Mouse (Mus musculus): ENCODE measurements around the gene Dlgap4.

Gene Dlgap4

DNA sequence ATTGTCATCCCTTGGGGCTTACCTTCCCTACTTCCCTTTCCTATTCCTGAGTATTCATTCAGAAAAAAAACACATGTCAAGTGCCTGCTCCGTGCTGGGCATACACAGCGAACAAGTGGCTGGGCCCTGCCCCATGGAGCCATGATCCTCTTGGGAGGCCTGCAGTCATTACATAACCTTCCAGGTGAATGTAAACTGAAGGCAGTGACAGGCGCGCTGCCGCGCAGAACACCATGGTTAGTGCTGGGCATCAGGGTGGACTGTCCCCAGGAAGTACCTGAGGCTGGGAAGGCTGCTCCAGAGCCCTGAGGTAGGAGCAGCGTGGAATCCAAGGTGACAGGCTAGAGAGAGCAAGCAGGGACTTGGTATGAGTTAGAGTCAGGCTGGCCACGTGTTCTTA, 7.4 kb downstream of the Dlgap4 start:
- DNase-seq: no peak

DNA sequence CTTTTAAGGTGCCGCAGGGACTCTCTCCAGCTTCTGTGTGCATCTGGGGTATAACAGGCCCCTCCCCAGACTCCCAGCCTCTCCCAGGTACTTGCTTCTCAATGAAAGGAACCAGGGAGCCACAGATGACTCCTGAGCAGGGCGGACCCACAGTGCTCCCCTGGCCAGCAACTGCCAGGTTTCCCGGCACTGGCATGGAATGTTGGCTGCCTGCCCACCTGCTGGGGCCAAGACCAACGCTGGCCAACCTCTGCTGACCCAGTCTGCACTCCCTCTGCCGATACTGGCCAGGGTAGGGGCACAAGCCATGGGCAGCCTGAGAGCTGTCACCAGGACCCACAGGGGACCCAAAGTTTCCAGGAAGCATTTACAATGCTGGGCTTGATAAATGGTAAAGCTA, 7.9 kb downstream of the Dlgap4 start:
- peak; percentile 32 for DNase-seq

DNA sequence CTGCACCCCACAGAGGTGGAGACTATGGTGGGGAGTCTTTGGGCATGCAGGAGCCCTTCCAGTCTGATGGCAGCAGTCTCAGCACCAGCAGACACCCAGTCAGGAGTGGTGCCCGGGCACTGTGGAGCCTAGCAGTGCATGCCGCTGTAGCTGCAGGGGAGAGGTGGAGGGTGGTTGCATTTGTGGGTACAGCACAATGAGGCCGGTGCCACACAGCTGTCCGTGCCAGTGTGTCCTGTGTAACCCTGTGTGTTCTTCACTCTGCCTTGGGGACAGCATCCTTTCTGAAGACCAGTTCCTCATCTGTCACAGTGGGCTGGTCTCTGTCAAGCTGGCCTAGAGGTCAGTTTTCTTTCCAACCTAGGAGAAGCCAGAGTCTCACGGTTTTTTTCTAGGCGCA, 8.7 kb downstream of the Dlgap4 start:
- DNase-seq: no peak

DNA sequence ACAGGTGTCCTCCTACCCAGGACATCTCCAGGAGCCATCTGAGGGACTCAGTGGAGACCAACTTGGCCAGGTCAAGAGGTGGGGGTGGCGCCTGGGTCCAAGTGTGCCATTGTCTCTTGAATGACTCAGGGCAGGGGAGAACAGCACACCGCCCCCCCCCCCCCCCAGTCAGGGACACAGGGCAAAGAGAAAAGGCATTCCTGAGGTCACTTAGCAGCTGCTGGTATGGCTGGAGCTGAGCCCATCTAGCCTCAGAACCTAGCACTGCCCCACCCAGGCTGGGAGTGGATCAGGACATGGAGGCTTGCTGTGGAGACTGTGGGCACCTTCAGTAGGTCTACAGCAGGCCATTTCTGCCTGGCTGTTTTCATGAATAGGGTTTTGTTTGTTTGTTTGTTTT, 9.7 kb downstream of the Dlgap4 start:
- DNase-seq: no peak

DNA sequence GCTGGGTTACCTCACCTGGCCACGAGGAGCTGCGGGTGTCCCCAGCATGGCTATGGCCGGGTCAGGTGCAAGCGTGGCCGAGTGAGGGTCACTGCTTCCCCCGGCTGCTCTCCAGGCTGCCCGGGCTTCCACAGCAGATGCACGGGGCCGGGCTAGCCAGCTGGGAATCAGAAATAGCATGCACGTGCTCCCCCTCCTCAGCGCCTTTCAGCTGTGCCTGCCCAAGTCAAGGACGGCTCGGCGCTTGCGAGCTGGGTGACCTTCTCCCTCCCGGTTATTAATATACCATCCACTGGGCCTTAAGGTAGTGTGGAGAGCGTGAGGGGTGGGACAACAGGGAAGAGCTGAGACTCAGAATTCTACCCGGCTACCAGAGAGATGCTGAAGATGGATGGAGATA, 11.8 kb downstream of the Dlgap4 start:
- no peak for DNase-seq

DNA sequence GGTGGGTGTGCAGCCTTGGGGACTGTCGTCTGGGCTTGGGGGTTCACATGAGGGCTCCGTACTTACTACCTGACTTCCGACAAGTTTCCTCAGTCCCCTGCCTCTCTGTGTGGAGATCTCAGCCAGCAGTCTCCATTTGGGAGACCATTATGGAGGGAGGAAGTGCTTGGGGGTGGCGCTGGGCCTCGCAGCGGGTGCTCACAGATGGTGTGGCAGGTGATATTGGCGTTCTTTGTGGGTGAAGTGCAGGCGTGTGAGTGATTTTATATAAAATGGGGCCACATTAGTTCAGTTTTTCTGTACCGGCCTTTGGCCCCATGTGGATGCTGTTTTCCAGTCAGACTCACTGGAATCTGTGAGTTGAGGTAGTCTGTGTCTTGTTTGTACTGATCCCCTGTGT, 12.6 kb downstream of the Dlgap4 start:
- DNase-seq: no peak

DNA sequence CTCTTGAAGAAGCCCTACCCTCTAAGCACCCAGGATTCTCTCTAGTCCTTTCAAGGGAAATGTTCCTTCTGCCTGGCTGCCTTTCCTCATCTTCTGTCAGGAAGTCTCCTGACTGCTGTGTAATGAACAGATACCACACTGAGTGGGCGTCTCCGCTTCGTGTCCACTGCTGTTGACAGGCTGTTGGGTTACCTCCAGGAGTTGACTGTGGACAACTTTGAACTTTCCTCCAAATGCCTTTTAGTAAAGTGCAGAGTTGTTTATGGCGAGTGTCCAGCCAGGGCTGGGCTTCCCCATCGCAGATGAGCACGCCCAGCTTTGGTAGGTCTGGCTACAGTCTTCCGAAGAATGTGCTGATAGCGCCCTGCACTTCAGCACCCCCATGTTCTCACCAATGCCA, 13.0 kb downstream of the Dlgap4 start:
- peak; percentile 18 for DNase-seq

DNA sequence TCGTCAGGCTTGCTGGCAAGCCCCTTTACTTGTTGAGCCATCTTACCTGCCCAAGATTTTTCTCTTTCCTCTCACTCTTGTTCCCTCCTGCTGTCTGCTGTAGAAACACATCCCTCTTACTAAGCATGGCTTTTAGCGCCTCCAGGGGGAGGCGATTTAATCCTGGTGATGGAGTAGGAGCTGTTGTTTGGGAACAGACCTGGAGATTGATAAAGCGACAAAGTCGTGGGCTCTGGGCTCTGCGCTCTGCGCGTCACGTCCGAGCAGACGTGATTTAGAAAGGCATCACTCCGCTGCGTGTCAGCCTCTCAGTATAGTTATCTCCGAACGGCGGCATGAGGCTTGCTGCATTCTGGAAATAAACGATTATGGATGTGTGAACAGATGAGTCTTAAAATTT, 14.4 kb downstream of the Dlgap4 start:
- DNase-seq: no peak

DNA sequence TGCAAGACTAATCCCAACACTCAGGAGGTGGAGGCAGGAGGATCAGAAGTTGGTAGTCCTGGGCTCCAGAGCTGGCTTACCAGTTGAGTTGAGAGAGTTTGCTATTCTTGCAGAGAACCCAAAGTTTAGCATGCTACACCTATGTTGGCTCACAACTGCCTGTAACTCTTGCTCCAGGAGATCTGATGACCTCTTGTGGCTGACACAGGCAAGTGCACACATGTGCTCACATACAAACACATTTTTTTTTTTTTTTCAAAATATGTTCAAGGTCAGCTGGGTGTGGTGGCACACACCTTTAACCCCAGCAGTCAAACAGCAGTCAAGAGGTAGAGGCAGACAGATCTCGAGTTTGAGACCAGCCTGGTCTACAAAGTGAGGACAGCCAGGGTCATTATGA, 16.8 kb downstream of the Dlgap4 start:
- DNase-seq: no peak

DNA sequence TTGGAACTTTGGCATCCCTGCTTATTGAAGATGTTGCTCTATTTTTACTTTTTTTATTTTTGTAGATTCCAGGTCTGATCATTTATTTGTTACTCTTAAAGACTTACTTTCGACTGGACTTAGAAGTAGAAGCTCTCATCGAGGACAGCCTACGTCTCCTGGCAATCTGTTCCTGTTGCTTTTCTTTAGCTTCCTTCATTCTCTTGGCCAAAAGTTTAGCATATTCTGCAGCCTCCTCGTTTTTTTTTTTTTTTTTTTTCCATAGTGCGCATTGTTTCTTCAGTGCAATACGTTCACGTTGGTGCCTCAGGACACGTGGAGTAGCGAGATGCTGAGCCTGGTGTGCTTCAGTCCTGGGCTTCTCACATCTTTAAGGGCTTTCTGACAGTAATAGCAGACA, 19.2 kb downstream of the Dlgap4 start:
- DNase-seq: no peak

DNA sequence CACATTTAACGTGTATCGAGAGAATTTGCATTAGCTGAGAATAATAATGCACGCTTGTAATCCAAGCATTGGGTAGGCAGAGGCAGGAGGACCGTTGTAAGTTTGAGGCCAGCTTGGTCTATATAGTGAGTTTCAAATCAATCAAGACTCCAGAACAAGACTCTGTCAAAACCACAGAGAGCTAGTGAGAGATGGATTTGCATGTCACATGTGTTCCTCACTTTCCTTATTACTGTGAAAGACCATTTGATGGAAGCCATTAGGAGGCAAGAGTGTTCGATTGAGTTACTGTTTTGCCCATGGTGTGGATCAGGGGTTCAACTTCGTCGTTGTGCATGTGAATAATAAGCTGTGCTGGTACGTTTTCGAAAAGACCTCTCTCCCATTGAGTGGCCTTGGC, 21.6 kb downstream of the Dlgap4 start:
- DNase-seq: no peak

DNA sequence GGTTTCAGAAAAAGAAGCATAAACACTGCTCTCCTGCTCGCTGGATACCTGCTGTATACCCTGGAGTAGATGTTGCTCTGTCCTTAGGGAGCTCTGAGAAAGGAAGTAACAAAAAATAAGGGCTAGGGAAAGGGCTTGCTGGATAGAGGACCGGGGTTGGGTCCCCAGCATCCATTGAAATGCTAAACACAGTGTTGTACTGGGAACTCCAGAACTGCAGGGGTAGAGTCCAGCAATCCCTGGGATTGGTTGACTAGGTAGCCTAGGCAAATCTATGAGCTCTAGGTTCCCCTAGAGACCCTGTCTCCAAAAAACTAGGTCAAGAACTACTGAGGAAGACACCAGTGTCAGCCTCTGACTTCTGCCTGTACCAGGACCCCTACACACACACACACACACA, 27.6 kb downstream of the Dlgap4 start:
- no peak for DNase-seq

DNA sequence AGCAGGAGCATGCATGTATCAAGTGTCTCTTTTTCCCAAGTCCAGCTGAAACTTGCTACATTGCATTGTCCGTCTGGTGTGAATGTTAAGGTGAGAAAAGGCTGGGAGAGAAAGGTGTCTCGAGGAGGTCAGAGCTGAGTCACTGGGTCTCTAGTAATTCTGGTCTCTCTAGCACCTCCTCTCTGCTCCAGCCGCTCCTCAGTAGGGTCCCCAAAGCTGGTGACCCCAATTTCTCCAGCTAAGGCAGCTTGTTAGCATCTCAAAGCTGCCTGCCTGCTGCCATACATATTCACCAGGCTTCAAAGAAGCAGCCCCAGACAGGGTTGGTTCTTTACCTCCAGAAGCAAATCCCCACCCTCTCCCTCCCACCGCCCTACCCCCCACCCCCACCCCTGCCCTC, 29.4 kb downstream of the Dlgap4 start:
- no peak for DNase-seq

DNA sequence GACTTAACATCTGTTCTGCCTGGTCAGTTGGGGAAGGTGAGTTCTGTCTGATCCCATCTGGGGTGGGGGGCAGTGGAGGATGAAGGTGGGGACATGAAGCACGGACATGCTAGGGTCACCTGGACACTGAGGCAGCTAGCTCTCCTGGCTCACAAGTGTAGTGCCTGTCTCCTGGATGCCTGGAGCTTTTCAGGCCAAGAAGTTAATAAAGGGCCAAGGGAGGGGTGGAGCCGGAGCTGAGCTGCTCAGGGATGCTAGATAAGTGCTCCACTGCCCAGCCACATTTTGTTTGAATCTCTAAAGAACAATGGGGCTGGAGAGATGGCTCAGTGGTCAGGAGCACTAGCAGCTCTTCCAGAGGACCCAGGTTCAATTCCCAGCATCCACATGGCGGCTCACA, 29.9 kb downstream of the Dlgap4 start:
- DNase-seq: no peak

DNA sequence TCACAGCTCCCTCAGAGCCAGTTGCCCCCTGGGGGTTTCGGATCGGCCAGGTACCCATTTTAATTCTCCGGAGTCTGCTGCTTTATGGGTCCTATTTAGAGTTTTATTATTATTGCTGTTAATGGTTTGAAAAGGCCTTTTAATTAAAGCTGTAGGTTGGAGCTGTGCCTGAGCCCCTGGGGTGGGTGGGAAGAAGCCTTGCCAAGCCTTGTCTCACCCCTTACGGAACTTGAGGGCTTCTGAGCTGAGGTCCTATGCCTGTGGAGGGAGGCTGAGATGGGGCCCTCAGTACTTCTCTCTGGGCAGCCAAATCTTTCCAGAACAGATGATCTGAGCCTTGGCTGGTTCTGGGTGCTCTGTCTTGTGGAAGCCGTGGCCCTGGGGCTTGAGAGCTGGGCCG, 31.6 kb downstream of the Dlgap4 start:
- no peak for DNase-seq

DNA sequence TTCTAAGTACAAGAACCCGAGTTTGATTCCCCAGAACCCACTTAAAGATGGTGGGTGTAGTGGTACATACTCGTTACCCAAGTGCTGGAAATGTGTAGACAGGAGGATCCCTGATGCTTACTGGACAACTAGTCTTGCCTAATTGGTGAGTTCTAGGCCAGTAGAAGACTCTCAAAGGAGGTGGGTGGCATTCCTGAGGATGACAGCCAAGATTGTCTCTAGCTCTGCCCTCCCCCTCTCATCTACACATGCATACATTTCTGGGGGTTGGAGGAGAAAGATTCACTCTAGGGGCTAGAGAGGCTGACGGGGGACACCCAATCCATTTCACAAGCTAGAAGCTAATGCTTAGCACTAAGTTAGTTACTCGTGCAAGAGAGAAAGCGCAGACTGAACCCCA, 33.4 kb downstream of the Dlgap4 start:
- DNase-seq: no peak

DNA sequence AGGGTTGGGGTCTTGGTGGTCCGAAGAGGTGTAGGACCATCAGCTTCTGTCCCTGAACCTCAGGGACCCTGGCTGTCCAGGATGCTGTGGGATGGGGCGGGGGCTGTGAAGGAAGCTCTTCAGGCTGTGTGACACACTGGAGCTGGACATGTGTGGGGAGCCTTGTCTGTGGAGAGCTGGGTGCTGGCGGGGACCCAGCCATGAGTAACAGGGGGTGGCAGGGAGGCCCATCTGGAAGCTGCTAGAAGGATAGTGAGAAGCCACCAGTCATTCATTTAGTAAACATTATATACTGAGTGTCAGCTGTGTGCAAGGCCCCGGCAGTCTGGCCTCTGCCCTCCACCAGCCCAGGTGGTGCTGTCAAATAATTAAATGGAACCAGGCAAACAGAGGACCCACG, 34.5 kb downstream of the Dlgap4 start:
- no peak for DNase-seq

DNA sequence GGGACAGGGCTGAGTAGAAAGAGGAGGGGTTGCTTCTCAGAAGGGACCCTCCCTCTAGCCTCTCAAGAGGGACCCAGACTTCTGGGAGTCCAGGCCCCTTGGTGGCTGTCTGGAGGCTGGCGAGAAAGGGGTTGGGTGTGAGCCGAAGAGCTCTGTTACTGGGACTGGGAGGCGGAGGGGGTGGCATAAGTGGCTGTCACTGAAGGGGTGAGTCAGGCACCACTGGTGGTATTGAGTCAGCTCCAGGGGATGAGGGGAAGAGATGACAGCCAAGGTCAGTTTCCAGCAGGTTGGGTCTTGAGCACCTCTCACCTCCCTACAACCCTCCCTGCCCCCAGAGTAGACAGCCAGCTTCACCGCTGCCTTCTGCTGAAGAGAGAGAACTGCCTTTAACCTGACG, 35.9 kb downstream of the Dlgap4 start:
- no peak for DNase-seq

DNA sequence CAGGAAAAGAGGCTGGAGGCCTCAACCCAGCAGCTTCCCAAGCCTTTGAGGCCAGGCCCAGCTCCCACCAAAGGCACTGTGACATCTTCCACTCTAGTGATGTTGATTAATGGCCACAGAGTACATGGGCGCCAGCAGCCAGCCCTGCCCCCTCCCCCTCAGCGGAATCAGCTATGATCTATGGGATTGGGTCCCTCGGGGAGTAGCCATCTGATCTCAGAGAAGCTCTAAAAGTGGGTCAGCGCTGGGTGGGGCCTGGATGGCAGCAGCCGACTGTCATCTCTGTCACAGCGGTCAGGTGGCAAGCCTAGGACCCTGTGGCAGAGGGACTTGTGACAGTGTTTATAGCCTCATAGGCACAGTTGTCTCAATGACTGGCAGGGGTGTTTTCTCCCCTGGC, 37.5 kb downstream of the Dlgap4 start:
- no peak for DNase-seq

DNA sequence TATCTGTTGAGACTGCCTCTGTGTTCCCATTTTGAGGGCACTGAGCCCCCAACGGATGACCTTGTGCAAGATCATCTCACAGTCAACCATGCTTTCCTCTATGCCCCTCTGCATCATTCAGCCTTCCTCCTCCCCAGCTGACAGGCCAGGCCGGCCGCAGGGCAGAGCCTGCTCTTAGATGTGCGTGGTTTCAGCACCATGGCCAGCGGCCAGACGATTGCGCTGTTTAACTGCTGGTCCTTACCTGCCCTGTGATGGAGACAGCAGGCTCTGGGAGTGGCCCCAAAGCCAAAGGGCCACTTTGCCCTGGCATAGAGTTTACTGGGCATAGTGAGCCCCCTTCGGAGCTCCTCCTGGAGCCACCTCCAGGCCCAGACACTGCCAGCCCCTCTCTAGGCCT, 39.3 kb downstream of the Dlgap4 start:
- peak; percentile 73 for DNase-seq

DNA sequence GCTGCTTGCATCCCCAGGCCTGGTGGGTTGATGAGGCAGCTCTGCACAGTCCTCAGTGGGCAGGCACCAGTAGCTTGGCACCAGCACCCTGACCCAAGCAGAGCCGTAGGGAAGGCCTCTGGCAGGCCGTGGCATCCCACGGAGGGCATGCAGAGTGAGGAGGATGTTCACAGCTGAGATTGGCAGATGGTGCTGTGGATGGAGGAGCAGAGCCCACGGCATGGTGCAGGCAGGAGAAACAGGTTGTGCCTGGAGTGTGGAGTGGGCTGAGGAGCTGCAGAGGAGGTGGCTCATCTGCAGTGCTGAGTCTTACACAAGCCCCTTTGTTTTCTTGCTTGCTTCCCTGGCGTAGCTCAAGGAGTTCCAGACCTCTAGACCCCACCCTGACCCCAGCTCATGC, 40.6 kb downstream of the Dlgap4 start:
- no peak for DNase-seq

DNA sequence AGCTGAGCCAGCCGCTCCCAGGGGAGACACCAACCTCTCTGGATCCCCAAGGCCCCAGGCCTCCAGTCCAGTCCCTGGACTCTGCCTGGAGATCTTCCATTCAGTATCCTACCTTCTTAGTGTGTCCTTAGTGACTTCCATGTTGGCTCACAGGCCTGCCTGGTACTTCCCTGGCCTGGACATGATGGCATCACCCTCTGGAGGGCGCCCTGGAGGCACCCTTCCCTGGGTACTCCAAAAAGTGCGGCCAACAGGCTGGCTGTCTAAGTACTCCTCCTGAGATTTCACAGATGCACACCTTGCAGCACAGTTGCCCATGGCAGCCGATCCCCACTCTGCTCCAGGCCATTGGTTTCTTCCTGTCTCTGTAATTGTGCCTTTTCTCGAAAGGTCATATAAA, 42.1 kb downstream of the Dlgap4 start:
- DNase-seq: no peak

DNA sequence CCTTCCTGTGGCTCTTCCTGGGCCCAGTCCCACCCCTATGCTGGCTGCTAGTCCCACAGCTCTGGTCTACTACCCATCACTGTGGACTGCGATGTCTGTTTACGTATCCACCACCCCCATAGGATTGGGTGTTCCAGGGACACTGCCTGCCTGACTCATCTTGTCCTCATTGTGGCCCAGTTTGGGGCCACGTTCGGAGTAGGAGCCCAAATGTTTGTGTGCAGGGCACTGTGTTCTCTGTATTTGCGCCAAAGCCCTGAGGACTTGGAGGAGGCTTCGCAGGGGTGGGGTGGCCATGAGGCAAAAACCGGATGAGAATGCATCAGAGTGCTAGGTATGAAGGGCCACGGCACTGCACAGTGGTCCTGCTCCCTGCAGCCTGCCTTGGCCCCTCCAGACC, 44.0 kb downstream of the Dlgap4 start:
- DNase-seq: no peak

DNA sequence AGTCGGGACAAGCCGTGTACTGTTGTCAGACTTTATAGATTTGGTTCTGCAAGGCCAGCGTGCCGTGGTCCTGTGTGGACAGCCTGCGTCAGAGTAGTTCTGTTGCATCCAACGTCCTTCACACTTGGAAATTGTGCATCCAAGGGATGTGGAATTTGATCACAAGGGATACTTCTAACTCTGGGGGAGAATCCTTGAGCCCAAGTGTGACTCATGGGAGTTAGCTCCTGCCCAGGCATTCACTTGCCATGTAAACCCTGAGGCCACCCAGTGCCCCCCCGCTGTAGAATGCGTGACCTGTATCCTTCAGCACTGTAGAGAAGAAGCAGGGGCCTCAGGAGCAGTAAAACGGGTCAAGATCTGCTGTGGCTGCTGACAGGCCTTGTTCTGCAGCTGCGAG, 44.7 kb downstream of the Dlgap4 start:
- no peak for DNase-seq

DNA sequence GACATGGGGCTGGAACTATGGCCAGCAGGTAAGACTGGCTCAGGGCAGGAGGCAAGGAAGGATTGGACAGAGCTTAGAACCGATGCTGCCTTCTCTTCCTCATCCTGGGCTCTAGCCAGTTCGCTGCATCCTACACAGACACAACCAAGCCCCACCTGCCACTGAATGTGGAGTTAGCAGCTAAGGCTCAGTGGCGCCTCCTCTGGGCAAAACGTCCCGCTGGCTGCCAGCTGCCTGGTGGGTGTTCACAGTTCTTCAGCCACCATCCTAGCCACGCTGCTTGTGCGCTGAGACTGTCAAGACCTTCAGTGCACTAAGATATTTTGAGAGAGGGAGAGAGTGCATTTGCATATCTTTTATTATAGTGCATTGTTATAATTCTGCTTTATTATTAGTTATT, 45.2 kb downstream of the Dlgap4 start:
- no peak for DNase-seq

DNA sequence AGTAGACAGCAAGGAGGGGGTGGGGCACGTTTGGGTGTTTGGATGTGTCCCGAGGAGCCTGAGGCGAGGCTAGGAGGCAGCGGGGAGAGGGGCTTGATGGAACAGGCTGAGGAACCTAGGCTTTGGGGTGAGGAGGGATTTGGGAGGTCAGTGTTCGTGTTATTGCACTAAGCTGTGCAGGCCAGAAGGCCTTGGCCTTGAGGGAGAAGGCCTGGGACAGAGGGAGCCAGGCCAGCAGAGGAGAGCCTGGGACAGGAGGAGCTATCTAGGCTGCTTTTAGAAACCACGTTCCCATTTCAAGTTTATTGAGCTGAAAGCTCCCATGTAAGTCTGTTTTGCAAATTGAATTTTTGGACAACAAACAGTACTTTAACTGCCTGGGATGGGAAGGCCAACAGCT, 46.5 kb downstream of the Dlgap4 start:
- DNase-seq: no peak

DNA sequence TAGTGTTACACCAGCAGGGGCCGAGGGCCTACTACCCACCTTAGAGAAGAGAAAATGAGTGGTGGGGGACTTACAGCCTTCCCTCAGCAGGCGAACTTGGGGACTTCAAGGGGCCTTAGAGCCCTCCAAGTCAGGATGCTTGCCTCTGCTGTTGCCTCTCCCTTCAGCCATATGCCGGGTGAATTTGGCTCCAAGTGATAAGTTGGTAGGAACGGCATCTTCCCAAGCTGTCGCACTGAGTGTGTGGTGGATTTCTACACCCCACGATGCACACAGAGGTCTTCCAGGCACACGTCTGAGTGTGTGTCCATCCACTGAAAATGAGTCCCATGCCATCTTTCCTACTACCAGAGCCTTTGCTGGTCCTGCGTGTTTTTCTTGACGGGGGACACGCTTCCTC, 49.7 kb downstream of the Dlgap4 start:
- no peak for DNase-seq
